Mouse (Mus musculus) limb, embryonic 10.5 days (tissue): Measurements from ENCODE around the gene Gm867. TPM values are rescaled to one million over a fixed set of nuclear protein-coding genes. Genes with fewer than 3 reads are reported as not detected.

Experiments used
- DNase-seq: peaks from one replicate; pipeline ENCODE4 v3.0.0-alpha.2; 2017; ENCODE audit warnings: low spot score
- H3K27ac ChIP-seq: fragments of 300-500 bp; sonication (generic); 2 replicates; pipeline ENCODE4 v1.5.1; 2016; ENCODE audit warnings: mild to moderate bottlenecking
- H3K27me3 ChIP-seq: fragments of 300-500 bp; sonication (generic); 2 replicates; pipeline ENCODE4 v1.6.1; 2016; ENCODE audit warnings: low read depth, mild to moderate bottlenecking; ENCODE audit not compliant: poor library complexity, severe bottlenecking
- H3K36me3 ChIP-seq: fragments of 300-500 bp; sonication (generic); 2 replicates; pipeline ENCODE4 v1.6.1; 2016; ENCODE audit warnings: mild to moderate bottlenecking, moderate library complexity
- H3K4me1 ChIP-seq: fragments of 300-500 bp; sonication (generic); 2 replicates; pipeline ENCODE4 v1.6.1; 2016
- H3K4me3 ChIP-seq: fragments of 300-500 bp; sonication (generic); 2 replicates; pipeline ENCODE4 v1.5.1; 2016; ENCODE audit warnings: mild to moderate bottlenecking, moderate library complexity
- H3K9me3 ChIP-seq: fragments of 300-500 bp; sonication (generic); replicated peaks from 2 replicates; pipeline ENCODE4 v1.6.1; 2016; ENCODE audit warnings: mild to moderate bottlenecking
- WGBS: fragments of 180-500 bp; shearing (Covaris S2); methylation state at CpG from one replicate; pipeline ENCODE4 v1.1.7; 2016; 5-methylcytosine and 5-hydroxymethylcytosine counted together
- polyA plus RNA-seq: library from polyadenylated mRNA; unstranded; fragments of >200 nt; fragmentation: Nextera tagmentation; extraction: Ambion mirVana; gene quantifications from 2 replicates; pipeline ENCODE4 v1.2.1, GENCODE M21; 2016

Gene Gm867
- 0.20 and 0.49 TPM in 2 replicates for polyA plus RNA-seq

DNA sequence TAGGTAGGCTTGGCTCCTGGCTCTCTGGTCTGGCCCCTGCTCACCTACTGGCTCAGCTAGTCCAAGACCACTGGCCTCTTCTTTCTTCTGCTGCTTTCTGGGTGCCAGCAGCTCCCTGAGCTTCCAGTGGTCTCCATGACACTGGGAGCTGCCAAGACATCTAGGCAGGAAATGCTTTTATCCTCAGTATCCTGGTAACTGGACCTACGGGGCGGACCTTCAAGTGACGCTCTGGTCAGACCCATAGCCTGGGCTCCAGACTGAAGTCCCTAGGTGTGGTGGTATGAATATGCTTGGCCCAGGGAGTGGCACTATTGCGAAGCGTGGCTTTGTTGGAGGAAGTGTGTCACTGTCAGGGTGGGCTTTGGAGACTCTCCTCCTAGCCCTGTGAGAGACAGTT is at the start of gene Gm867:
TSS of gene Gm867 (minus strand) at position 153 of the 400 bp plus-strand sequence.
- no peak for DNase-seq
- H3K27ac ChIP-seq: no peak within 1 kb of the TSS
- WGBS: 79% methylated on average over 5 of the region's 5 CpGs
- H3K36me3 ChIP-seq: no peaks in the 10 kb centered on the region
- H3K4me1 ChIP-seq: peaks cover 12% of the 10 kb centered on the region
- no peaks in the 10 kb centered on the region for H3K9me3 ChIP-seq
- no peak within 1 kb of the TSS for H3K4me3 ChIP-seq
- H3K27me3 ChIP-seq: peaks cover 51% of the 10 kb centered on the region

GRCm38 (mm10) chr10:75979432-75979831 is 39.0 kb upstream of the Gm867 start:
- 89% methylated on average over 3 of the region's 3 CpGs for WGBS
- Histone ChIP-seq H3K9me3 (no peaks in the 10 kb centered on the region), H3K4me3 (no peak overlapping the region), H3K4me1 (no peaks in the 10 kb centered on the region), H3K36me3 (no peaks in the 10 kb centered on the region), H3K27ac (no peak overlapping the region), H3K27me3 (no peaks in the 10 kb centered on the region)
- no peak for DNase-seq

DNA sequence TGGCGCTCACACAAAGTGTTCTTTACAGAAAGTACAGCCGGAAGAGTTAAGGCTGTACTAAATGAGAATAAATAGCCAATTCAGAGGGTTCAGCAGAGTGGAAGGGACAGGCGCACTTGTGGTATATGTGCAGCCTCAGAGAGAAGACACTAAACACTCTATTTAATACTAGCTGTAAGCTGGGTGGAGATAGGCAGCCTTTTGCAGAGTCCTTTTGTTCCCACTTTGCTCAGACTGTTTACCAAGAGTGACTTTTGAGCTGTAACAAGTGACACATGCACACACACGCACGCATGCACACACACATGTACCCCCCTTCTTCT is 38.3 kb upstream of the Gm867 start:
- Histone ChIP-seq H3K27me3 (no peaks in the 10 kb centered on the region), H3K27ac (no peak overlapping the region), H3K9me3 (no peaks in the 10 kb centered on the region), H3K4me1 (no peaks in the 10 kb centered on the region), H3K4me3 (no peak overlapping the region), H3K36me3 (no peaks in the 10 kb centered on the region)
- 93% methylated on average over 5 of the region's 5 CpGs for WGBS
- no peak for DNase-seq

GRCm38 (mm10) chr10:75978119-75978834 is 37.8 kb upstream of the Gm867 start:
- 56% methylated on average over 10 of the region's 10 CpGs for WGBS
- no peak for DNase-seq
- Histone ChIP-seq H3K36me3 (no peaks in the 10 kb centered on the region), H3K9me3 (no peaks in the 10 kb centered on the region), H3K4me1 (no peaks in the 10 kb centered on the region), H3K27ac (no peak overlapping the region), H3K4me3 (no peak overlapping the region), H3K27me3 (no peaks in the 10 kb centered on the region)

GRCm38 (mm10) chr10:75975216-75975615 is 34.7 kb upstream of the Gm867 start:
- Histone ChIP-seq H3K27ac (no peak overlapping the region), H3K9me3 (no peaks in the 10 kb centered on the region), H3K4me1 (no peaks in the 10 kb centered on the region), H3K27me3 (no peaks in the 10 kb centered on the region), H3K36me3 (no peaks in the 10 kb centered on the region), H3K4me3 (no peak overlapping the region)
- DNase-seq: no peak
- 79% methylated on average over 5 of the region's 5 CpGs for WGBS

DNA sequence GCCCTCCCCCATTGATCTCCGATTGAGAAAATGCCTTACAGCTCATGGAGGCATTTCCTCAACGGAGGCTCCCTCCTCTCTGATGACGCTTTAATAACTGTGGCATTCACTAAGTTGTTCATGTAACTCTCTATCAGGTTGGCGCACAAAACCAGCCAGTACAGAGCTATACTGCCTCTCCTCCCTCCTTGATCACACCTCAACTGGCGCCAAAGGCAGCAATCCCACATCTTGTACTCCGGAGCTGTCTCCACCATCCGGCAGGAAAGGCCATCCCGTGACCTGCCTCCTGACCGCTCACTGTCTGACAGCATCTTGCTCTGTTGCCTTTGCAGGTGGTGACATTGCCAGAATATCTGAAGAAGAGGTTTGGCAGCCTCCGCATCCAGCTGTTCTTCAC is 33.4 kb upstream of the Gm867 start:
- Histone ChIP-seq H3K36me3 (no peaks in the 10 kb centered on the region), H3K9me3 (no peaks in the 10 kb centered on the region), H3K4me3 (no peak overlapping the region), H3K4me1 (no peaks in the 10 kb centered on the region), H3K27ac (no peak overlapping the region), H3K27me3 (no peaks in the 10 kb centered on the region)
- DNase-seq: no peak
- WGBS: 92% methylated on average over 10 of the region's 10 CpGs

- H3K27me3 ChIP-seq: peaks cover 23% of the 10 kb centered on the region
- 36% methylated on average over 20 of the region's 20 CpGs for WGBS
- H3K9me3 ChIP-seq: no peaks in the 10 kb centered on the region
- DNase-seq: no peak
- peak within 1 kb of the TSS; percentile 53 for H3K27ac ChIP-seq
- H3K4me3 ChIP-seq: peak within 1 kb of the TSS; percentile 41
- H3K36me3 ChIP-seq: no peaks in the 10 kb centered on the region
- peaks cover 22% of the 10 kb centered on the region for H3K4me1 ChIP-seq
Observed at GRCm38 (mm10) chr10:75954381-75954811, 13.9 kb upstream of the Gm867 start, which contains the start of gene Gm5134. Gm5134 (plus strand) TSS chr10:75954514.

DNA sequence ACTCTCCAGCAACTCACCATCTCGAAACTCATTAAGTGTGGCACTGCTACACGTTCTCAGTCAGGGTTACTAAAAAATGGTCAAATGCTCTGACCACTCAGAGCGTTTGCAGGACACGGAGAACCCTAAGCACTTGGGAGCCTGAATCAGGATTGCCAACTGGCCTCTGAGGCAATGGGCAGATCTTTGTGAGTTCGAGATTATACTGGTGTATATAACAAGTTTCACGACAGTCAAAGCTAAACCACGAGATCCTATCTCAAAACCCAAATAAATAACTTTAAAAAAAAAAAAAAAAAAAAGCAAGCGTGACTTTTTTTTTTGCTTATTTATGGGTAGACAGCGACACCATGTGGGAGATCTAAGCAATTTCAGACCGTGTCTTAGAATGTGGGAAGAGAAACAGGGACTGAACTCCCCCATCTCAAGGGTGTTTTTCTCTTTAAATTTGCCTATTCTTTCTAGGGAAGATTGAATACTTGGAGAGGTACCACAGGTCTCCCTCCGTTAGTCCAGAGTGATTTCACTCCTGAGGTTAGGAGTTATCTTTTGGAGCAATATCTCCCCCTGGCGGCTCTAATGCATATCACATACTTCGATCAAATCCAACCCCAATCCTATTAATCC is 11.1 kb upstream of the Gm867 start:
- DNase-seq: peak; percentile 52
- no peak overlapping the region for H3K27ac ChIP-seq

DNA sequence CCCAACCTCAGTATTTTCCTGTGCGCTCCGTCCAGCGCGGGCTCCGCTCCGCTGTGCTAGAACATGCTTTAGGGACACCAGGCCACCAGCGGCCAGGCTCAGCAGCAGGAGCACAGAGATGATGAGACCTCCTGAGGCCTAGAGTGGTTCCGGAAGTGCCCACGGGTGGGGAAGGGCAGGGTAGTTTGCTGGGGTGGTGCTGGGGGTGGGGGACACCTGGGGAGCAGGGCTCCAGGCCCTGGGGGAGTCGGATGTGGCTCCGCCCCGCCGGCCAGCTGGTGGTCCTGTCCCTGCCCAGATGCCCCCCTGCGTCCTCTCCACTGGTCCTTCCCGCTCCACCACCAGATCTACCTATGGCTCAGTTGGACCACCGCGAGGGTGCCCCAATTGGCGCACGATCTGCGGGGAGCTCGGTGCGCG is 10.3 kb upstream of the Gm867 start:
- no peaks in the 10 kb centered on the region for H3K36me3 ChIP-seq
- peak overlapping the region; percentile 50 for H3K27ac ChIP-seq
- H3K4me1 ChIP-seq: peaks cover 22% of the 10 kb centered on the region
- DNase-seq: peak; percentile 63
- peak overlapping the region; percentile 62 for H3K4me3 ChIP-seq
- peaks cover 34% of the 10 kb centered on the region for H3K27me3 ChIP-seq
- WGBS: under 1% methylated on average over 23 of the region's 23 CpGs
- no peaks in the 10 kb centered on the region for H3K9me3 ChIP-seq

More for the DNA sequence above, 11.1 kb upstream of the Gm867 start:
- Histone ChIP-seq H3K9me3 (no peaks in the 10 kb centered on the region), H3K27me3 (peaks cover 34% of the 10 kb centered on the region), H3K36me3 (no peaks in the 10 kb centered on the region), H3K4me1 (peaks cover 22% of the 10 kb centered on the region), H3K4me3 (peak overlapping the region; percentile 62)
- WGBS: 6% methylated on average over 13 of the region's 13 CpGs

- DNase-seq: no peak
- Histone ChIP-seq H3K27ac (no peak overlapping the region), H3K9me3 (no peaks in the 10 kb centered on the region), H3K27me3 (peaks cover 34% of the 10 kb centered on the region), H3K4me1 (peaks cover 18% of the 10 kb centered on the region), H3K4me3 (no peak overlapping the region), H3K36me3 (no peaks in the 10 kb centered on the region)
- WGBS: 84% methylated on average over 22 of the region's 22 CpGs
Observed at GRCm38 (mm10) chr10:75949053-75950045, 8.9 kb upstream of the Gm867 start.

- no peaks in the 10 kb centered on the region for H3K36me3 ChIP-seq
- no peaks in the 10 kb centered on the region for H3K9me3 ChIP-seq
- no peak for DNase-seq
- H3K27ac ChIP-seq: no peak overlapping the region
- peaks cover 28% of the 10 kb centered on the region for H3K27me3 ChIP-seq
- H3K4me1 ChIP-seq: peaks cover 12% of the 10 kb centered on the region
- no peak overlapping the region for H3K4me3 ChIP-seq
- WGBS: 82% methylated on average over 5 of the region's 5 CpGs
Observed at GRCm38 (mm10) chr10:75948079-75948478, 7.6 kb upstream of the Gm867 start.

- Histone ChIP-seq H3K9me3 (no peaks in the 10 kb centered on the region), H3K27me3 (peaks cover 28% of the 10 kb centered on the region), H3K36me3 (no peaks in the 10 kb centered on the region), H3K27ac (no peak overlapping the region), H3K4me1 (peaks cover 7% of the 10 kb centered on the region), H3K4me3 (no peak overlapping the region)
- no peak for DNase-seq
- WGBS: 86% methylated on average over 7 of the region's 7 CpGs
Observed at GRCm38 (mm10) chr10:75945896-75946295, 5.4 kb upstream of the Gm867 start.
